Mouse (Mus musculus) limb, embryonic 12.5 days (tissue): Measurements from ENCODE around the gene Chaf1b. TPM values are rescaled to one million over a fixed set of nuclear protein-coding genes. Genes with fewer than 3 reads are reported as not detected.

Experiments
- ATAC-seq: fragments of 200-750 bp; cut with Nextera tagmentation; 2 replicates; pipeline ENCODE4 v1.8.0; 2017; ENCODE audit warnings: low read depth, moderate TSS enrichment; ENCODE audit not compliant: insufficient number of reproducible peaks, insufficient read depth, low FRiP score, low TSS enrichment
- H3K27ac ChIP-seq: fragments of 300-500 bp; sonication (generic); 2 replicates; pipeline ENCODE4 v1.5.1; 2016; ENCODE audit warnings: mild to moderate bottlenecking, moderate library complexity
- H3K27me3 ChIP-seq: fragments of 300-500 bp; sonication (generic); 2 replicates; pipeline ENCODE4 v1.6.1; 2016; ENCODE audit warnings: mild to moderate bottlenecking, moderate library complexity
- H3K36me3 ChIP-seq: fragments of 300-500 bp; sonication (generic); 2 replicates; pipeline ENCODE4 v1.6.1; 2016; ENCODE audit warnings: mild to moderate bottlenecking, moderate library complexity
- H3K4me1 ChIP-seq: fragments of 300-500 bp; sonication (generic); replicated peaks from 2 replicates; pipeline ENCODE4 v1.6.1; 2016
- H3K4me2 ChIP-seq: fragments of 300-500 bp; sonication (generic); 2 replicates; pipeline ENCODE4 v1.6.1; 2016; ENCODE audit warnings: mild to moderate bottlenecking, moderate library complexity
- H3K4me3 ChIP-seq: fragments of 300-500 bp; sonication (generic); replicated peaks from 2 replicates; pipeline ENCODE4 v1.5.1; 2016; ENCODE audit warnings: mild to moderate bottlenecking
- H3K9ac ChIP-seq: fragments of 300-500 bp; sonication (generic); replicated peaks from 2 replicates; pipeline ENCODE4 v1.6.1; 2016; ENCODE audit warnings: mild to moderate bottlenecking, moderate library complexity
- H3K9me3 ChIP-seq: fragments of 300-500 bp; sonication (generic); 2 replicates; pipeline ENCODE4 v1.6.1; 2016; ENCODE audit warnings: mild to moderate bottlenecking, moderate library complexity
- WGBS: fragments of 180-500 bp; shearing (Covaris S2); methylation state at CpG from one replicate; pipeline ENCODE4 v1.1.7; 2016; 5-methylcytosine and 5-hydroxymethylcytosine counted together
- polyA plus RNA-seq: library from polyadenylated mRNA; unstranded; fragments of >200 nt; fragmentation: Nextera tagmentation; extraction: Ambion mirVana; gene quantifications from 2 replicates; pipeline ENCODE4 v1.2.1, GENCODE M21; 2016

Chaf1b gene
- polyA plus RNA-seq, 1 experiment from 2014 or later, result 110 TPM

DNA sequence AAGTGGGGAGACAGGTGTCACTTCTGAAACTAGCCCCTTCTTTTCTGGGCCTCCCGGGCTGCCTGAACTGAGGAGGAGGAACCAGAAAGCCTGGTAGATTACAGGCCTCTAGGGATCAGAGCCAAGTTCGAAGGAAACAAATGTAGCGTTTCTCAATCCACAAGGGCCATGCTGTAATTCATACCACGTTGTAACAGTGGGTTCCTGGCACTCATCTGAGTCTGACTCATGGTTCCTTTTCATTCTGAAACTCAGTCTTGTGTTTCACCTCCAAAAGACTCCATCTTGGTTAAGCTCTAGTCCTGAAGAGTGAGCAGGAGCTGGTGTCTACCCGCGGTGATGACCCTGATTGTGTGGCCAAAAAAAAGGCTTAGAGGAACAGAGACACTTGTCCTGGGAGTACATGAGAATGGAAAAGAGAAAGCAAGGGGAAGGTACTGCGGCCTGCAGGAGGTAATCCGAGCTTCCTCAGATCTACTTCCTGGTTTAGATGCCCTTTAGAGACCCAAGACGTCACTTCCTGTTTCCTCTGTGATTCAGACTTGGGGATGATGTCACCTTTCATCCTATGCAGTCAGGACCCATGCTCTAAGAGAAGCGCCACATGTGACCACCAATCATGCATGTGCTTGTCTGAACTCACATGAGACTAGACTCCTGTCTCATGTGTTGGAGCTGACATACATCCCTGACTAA is 30.3 kb downstream of the Chaf1b start:
- H3K9me3 ChIP-seq, result no peaks in the 10 kb centered on the region
- WGBS, result 76% methylated on average over 10 of the region's 10 CpGs
- H3K27ac ChIP-seq, result no peak overlapping the region
- no peaks in the 10 kb centered on the region for H3K36me3 ChIP-seq
- no peak overlapping the region for H3K4me2 ChIP-seq
- ATAC-seq, result no peak
- H3K4me3 ChIP-seq, result no peak overlapping the region
- peaks cover 15% of the 10 kb centered on the region for H3K4me1 ChIP-seq
- no peak overlapping the region for H3K9ac ChIP-seq
- no peaks in the 10 kb centered on the region for H3K27me3 ChIP-seq

GRCm38 (mm10) chr16:93915338-93915849 is 31.7 kb downstream of the Chaf1b start:
- 39% methylated on average over 9 of the region's 10 CpGs for WGBS
- no peak overlapping the region for H3K4me3 ChIP-seq
- no peak for ATAC-seq

GRCm38 (mm10) chr16:93917712-93918678 is 34.3 kb downstream of the Chaf1b start:
- Histone ChIP-seq H3K27ac (no peak overlapping the region), H3K27me3 (peaks cover 6% of the 10 kb centered on the region), H3K4me1 (peaks cover 14% of the 10 kb centered on the region), H3K9ac (0 out of 2 replicates have a peak overlapping the region, but pooled peaks have one; percentile 37), H3K4me3 (no peak overlapping the region; the same call in 1 of the 2 replicates), H3K4me2 (peak overlapping the region; percentile 47), H3K9me3 (no peaks in the 10 kb centered on the region), H3K36me3 (no peaks in the 10 kb centered on the region)
- peak; percentile 48; the same call in 1 of the 2 replicates for ATAC-seq
- 32% methylated on average over 20 of the region's 22 CpGs for WGBS

More at GRCm38 (mm10) chr16:93915338-93915849, 31.7 kb downstream of the Chaf1b start:
- H3K9me3 ChIP-seq, result no peaks in the 10 kb centered on the region
- peaks cover 6% of the 10 kb centered on the region for H3K27me3 ChIP-seq
- peaks cover 15% of the 10 kb centered on the region for H3K4me1 ChIP-seq
- no peaks in the 10 kb centered on the region for H3K36me3 ChIP-seq
- no peak overlapping the region for H3K27ac ChIP-seq
- H3K9ac ChIP-seq, result no peak overlapping the region
- H3K4me2 ChIP-seq, result no peak overlapping the region

GRCm38 (mm10) chr16:93918679-93919060 is 35.0 kb downstream of the Chaf1b start:
- Histone ChIP-seq H3K27me3 (peaks cover 6% of the 10 kb centered on the region), H3K9ac (0 out of 2 replicates have a peak overlapping the region, but pooled peaks have one; percentile 37), H3K4me2 (peak overlapping the region; percentile 47), H3K9me3 (no peaks in the 10 kb centered on the region), H3K4me1 (peaks cover 15% of the 10 kb centered on the region), H3K4me3 (no peak overlapping the region; the same call in 1 of the 2 replicates), H3K27ac (no peak overlapping the region), H3K36me3 (no peaks in the 10 kb centered on the region)
- WGBS, result 62% methylated on average over 8 of the region's 8 CpGs
- no peak for ATAC-seq

GRCm38 (mm10) chr16:93919189-93919588 is 35.5 kb downstream of the Chaf1b start:
- H3K4me1 ChIP-seq, result peaks cover 18% of the 10 kb centered on the region
- no peak overlapping the region for H3K9ac ChIP-seq
- H3K4me2 ChIP-seq, result no peak overlapping the region
- H3K27ac ChIP-seq, result no peak overlapping the region
- H3K27me3 ChIP-seq, result peaks cover 6% of the 10 kb centered on the region
- ATAC-seq, result peak; percentile 32; the same call in 1 of the 2 replicates
- H3K36me3 ChIP-seq, result no peaks in the 10 kb centered on the region
- 76% methylated on average over 20 of the region's 20 CpGs for WGBS
- H3K9me3 ChIP-seq, result no peaks in the 10 kb centered on the region
- no peak overlapping the region for H3K4me3 ChIP-seq

- ATAC-seq, result no peak
- H3K4me2 ChIP-seq, result no peak overlapping the region
- H3K4me3 ChIP-seq, result no peak overlapping the region
- peaks cover 6% of the 10 kb centered on the region for H3K27me3 ChIP-seq
- H3K9me3 ChIP-seq, result no peaks in the 10 kb centered on the region
- H3K36me3 ChIP-seq, result no peaks in the 10 kb centered on the region
- peaks cover 18% of the 10 kb centered on the region for H3K4me1 ChIP-seq
- H3K9ac ChIP-seq, result no peak overlapping the region
- WGBS, result 50% methylated on average over 4 of the region's 4 CpGs
- no peak overlapping the region for H3K27ac ChIP-seq
Measured at GRCm38 (mm10) chr16:93920673-93921072, 37.0 kb downstream of the Chaf1b start.

- H3K9me3 ChIP-seq, result no peaks in the 10 kb centered on the region
- ATAC-seq, result no peak
- H3K27me3 ChIP-seq, result peaks cover 6% of the 10 kb centered on the region
- no peaks in the 10 kb centered on the region for H3K36me3 ChIP-seq
- no peak overlapping the region for H3K4me2 ChIP-seq
- no peak overlapping the region for H3K4me3 ChIP-seq
- H3K9ac ChIP-seq, result no peak overlapping the region
- peaks cover 18% of the 10 kb centered on the region for H3K4me1 ChIP-seq
- WGBS, result 72% methylated on average over 5 of the region's 5 CpGs
- H3K27ac ChIP-seq, result no peak overlapping the region
Measured at GRCm38 (mm10) chr16:93922835-93923389, 39.2 kb downstream of the Chaf1b start.

DNA sequence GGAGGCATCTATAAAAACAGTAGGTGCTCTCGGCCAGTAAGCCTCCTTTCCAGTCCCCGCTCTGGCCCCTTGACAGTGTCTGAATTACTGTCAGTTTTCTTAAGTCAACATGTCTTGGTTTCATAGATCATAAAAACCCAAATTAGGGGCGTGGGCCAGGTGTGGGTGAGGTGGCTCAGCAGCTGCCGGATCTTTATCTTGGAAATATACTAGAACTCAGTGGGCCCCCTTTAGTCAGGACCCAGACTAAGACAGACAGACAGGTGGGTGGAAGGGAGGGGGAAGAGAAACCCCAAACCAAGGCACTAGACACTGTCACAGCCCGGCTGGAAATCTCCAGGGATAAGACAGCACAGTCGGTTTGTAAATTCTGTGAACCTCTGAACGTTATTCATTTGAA is 40.1 kb downstream of the Chaf1b start:
- no peak for ATAC-seq
- peaks cover 12% of the 10 kb centered on the region for H3K4me1 ChIP-seq
- 56% methylated on average over 7 of the region's 7 CpGs for WGBS
- H3K9me3 ChIP-seq, result no peaks in the 10 kb centered on the region
- H3K27me3 ChIP-seq, result peaks cover 6% of the 10 kb centered on the region
- no peak overlapping the region for H3K4me2 ChIP-seq
- no peak overlapping the region for H3K4me3 ChIP-seq
- H3K36me3 ChIP-seq, result no peaks in the 10 kb centered on the region
- no peak overlapping the region for H3K9ac ChIP-seq
- H3K27ac ChIP-seq, result no peak overlapping the region

- no peaks in the 10 kb centered on the region for H3K9me3 ChIP-seq
- no peak overlapping the region for H3K4me3 ChIP-seq
- no peaks in the 10 kb centered on the region; the same call in 1 of the 2 replicates for H3K27me3 ChIP-seq
- H3K9ac ChIP-seq, result no peak overlapping the region
- H3K27ac ChIP-seq, result no peak overlapping the region
- H3K4me1 ChIP-seq, result peaks cover 9% of the 10 kb centered on the region
- ATAC-seq, result no peak
- WGBS, result 76% methylated on average over 8 of the region's 8 CpGs
- H3K36me3 ChIP-seq, result no peaks in the 10 kb centered on the region
- no peak overlapping the region for H3K4me2 ChIP-seq
Measured at GRCm38 (mm10) chr16:93925684-93926247, 42.1 kb downstream of the Chaf1b start.

DNA sequence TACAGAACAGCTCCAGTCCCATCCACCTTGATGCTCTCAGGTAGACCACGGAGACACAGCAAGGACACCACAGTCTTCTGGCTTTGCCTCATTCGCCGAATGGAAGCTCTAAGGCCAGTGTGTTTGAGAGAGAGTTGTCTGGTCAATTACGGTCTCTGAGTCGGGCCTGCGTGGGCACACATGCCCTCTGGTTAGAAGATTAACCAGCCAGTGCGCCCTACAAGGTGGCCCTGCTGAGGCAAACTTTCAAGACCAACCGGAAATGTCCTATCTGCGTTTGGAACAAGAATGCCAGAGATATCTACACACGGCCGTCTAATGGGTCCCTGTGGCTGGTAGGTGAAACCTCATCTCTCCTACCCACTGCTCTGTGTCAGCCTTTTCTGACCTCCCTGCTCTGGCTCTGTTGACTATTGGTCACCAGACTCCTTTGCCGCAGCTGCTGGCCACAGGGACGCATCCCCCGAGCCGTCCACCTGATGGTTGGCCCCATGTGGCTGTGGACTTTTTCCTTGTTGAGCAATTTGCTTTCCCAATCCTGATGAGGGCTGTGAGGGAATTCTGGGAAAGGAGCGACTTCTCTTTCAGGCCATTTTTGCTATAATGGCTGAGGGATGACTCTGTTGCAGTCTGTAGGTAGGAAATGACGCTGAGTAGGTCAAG is 45.8 kb downstream of the Chaf1b start:
- Histone ChIP-seq H3K9me3 (no peaks in the 10 kb centered on the region), H3K4me2 (no peak overlapping the region), H3K27ac (no peak overlapping the region), H3K27me3 (peaks cover 11% of the 10 kb centered on the region), H3K4me1 (peaks cover 19% of the 10 kb centered on the region), H3K9ac (no peak overlapping the region), H3K4me3 (no peak overlapping the region), H3K36me3 (no peaks in the 10 kb centered on the region)
- WGBS, result 90% methylated on average over 17 of the region's 17 CpGs
- no peak for ATAC-seq
